Mouse (Mus musculus): Measurements from ENCODE around the gene Ddn. TPM values are rescaled to one million over a fixed set of nuclear protein-coding genes. Genes with fewer than 3 reads are reported as not detected.

Ddn gene
- polyA plus RNA-seq, 1 experiment from 2014 or later, result 0.81 TPM

- under 1% methylated on average over 23 of the region's 23 CpGs for WGBS
- Histone ChIP-seq H3K27me3 (replicated peaks) (peaks cover 97% of the 10 kb centered on the region), H3K27ac (no peak overlapping the region), H3K9ac (no peak overlapping the region), H3K36me3 (replicated peaks) (no peaks in the 10 kb centered on the region), H3K4me1 (peaks cover 36% of the 10 kb centered on the region), H3K4me2 (peak overlapping the region; percentile 21; the same call in 1 of the 2 replicates), H3K4me3 (peak overlapping the region; percentile 17), H3K9me3 (no peaks in the 10 kb centered on the region)
- ATAC-seq (replicated peaks), result no peak
These were observed 18.5 kb downstream of the Ddn start for GRCm38 (mm10) chr15:98790761-98791160.

- WGBS, result 2% methylated on average over 49 of the region's 51 CpGs
- peak within 1 kb of the TSS; percentile 21; the same call in 1 of the 2 replicates for H3K4me2 ChIP-seq
- no peak within 1 kb of the TSS for H3K27ac ChIP-seq
- H3K27me3 ChIP-seq (replicated peaks), result peaks cover 96% of the 10 kb centered on the region
- no peaks in the 10 kb centered on the region for H3K9me3 ChIP-seq
- no peaks in the 10 kb centered on the region for H3K36me3 ChIP-seq (replicated peaks)
- no peak within 1 kb of the TSS for H3K9ac ChIP-seq
- no peak for ATAC-seq (replicated peaks)
- peak within 1 kb of the TSS; percentile 17 for H3K4me3 ChIP-seq
- H3K4me1 ChIP-seq, result peaks cover 36% of the 10 kb centered on the region
These were observed 19.4 kb downstream of the Ddn start, which contains the start of gene Wnt1 for GRCm38 (mm10) chr15:98789661-98790535. TSS of gene Wnt1 (plus strand) at chr15:98789857.

- 10% methylated on average over 24 of the region's 24 CpGs for WGBS
- H3K4me1 ChIP-seq, result peaks cover 36% of the 10 kb centered on the region
- H3K9me3 ChIP-seq, result no peaks in the 10 kb centered on the region
- H3K9ac ChIP-seq, result no peak overlapping the region
- ATAC-seq (replicated peaks), result no peak
- peaks cover 89% of the 10 kb centered on the region for H3K27me3 ChIP-seq (replicated peaks)
- 0 out of 2 replicates have a peak overlapping the region, but pooled peaks have one; percentile 1 for H3K4me2 ChIP-seq
- H3K4me3 ChIP-seq, result no peak overlapping the region
- no peaks in the 10 kb centered on the region for H3K36me3 ChIP-seq (replicated peaks)
- no peak overlapping the region for H3K27ac ChIP-seq
These were observed 20.2 kb downstream of the Ddn start for GRCm38 (mm10) chr15:98788972-98789660.

GRCm38 (mm10) chr15:98787930-98788329 lies 21.4 kb downstream of the Ddn start:
- H3K27ac ChIP-seq, result no peak overlapping the region
- H3K4me1 ChIP-seq, result peaks cover 29% of the 10 kb centered on the region
- H3K4me3 ChIP-seq, result no peak overlapping the region
- ATAC-seq (replicated peaks), result no peak
- H3K27me3 ChIP-seq (replicated peaks), result peaks cover 79% of the 10 kb centered on the region
- H3K9me3 ChIP-seq, result no peaks in the 10 kb centered on the region
- no peak overlapping the region for H3K4me2 ChIP-seq
- no peak overlapping the region for H3K9ac ChIP-seq
- H3K36me3 ChIP-seq (replicated peaks), result no peaks in the 10 kb centered on the region
- WGBS, result 41% methylated on average over 4 of the region's 4 CpGs

GRCm38 (mm10) chr15:98785744-98786143 lies 23.5 kb downstream of the Ddn start:
- Histone ChIP-seq H3K9ac (no peak overlapping the region), H3K27me3 (replicated peaks) (peaks cover 76% of the 10 kb centered on the region), H3K4me3 (no peak overlapping the region), H3K4me1 (peaks cover 11% of the 10 kb centered on the region), H3K4me2 (no peak overlapping the region), H3K27ac (no peak overlapping the region), H3K9me3 (no peaks in the 10 kb centered on the region), H3K36me3 (replicated peaks) (no peaks in the 10 kb centered on the region)
- no peak for ATAC-seq (replicated peaks)
- 46% methylated on average over 7 of the region's 7 CpGs for WGBS

GRCm38 (mm10) chr15:98781166-98781565 lies 28.1 kb downstream of the Ddn start:
- no peak for ATAC-seq (replicated peaks)
- Histone ChIP-seq H3K9me3 (no peaks in the 10 kb centered on the region), H3K27ac (no peak overlapping the region), H3K4me1 (peaks cover 23% of the 10 kb centered on the region), H3K4me3 (no peak overlapping the region), H3K4me2 (no peak overlapping the region), H3K36me3 (replicated peaks) (no peaks in the 10 kb centered on the region), H3K9ac (no peak overlapping the region), H3K27me3 (replicated peaks) (peaks cover 76% of the 10 kb centered on the region)
- 32% methylated on average over 6 of the region's 6 CpGs for WGBS

GRCm38 (mm10) chr15:98780573-98780972 lies 28.7 kb downstream of the Ddn start:
- H3K9me3 ChIP-seq, result no peaks in the 10 kb centered on the region
- H3K27me3 ChIP-seq (replicated peaks), result peaks cover 78% of the 10 kb centered on the region
- ATAC-seq (replicated peaks), result no peak
- H3K9ac ChIP-seq, result no peak overlapping the region
- peaks cover 26% of the 10 kb centered on the region for H3K4me1 ChIP-seq
- 6% methylated on average over 13 of the region's 13 CpGs for WGBS
- no peaks in the 10 kb centered on the region for H3K36me3 ChIP-seq (replicated peaks)
- H3K4me3 ChIP-seq, result no peak overlapping the region
- H3K4me2 ChIP-seq, result no peak overlapping the region
- H3K27ac ChIP-seq, result no peak overlapping the region

- no peak overlapping the region for H3K9ac ChIP-seq
- no peaks in the 10 kb centered on the region for H3K9me3 ChIP-seq
- 6% methylated on average over 8 of the region's 8 CpGs for WGBS
- H3K4me2 ChIP-seq, result no peak overlapping the region
- H3K4me1 ChIP-seq, result peaks cover 26% of the 10 kb centered on the region
- H3K36me3 ChIP-seq (replicated peaks), result no peaks in the 10 kb centered on the region
- no peak for ATAC-seq (replicated peaks)
- peaks cover 78% of the 10 kb centered on the region for H3K27me3 ChIP-seq (replicated peaks)
- no peak overlapping the region for H3K4me3 ChIP-seq
- H3K27ac ChIP-seq, result no peak overlapping the region
These were observed 29.2 kb downstream of the Ddn start for GRCm38 (mm10) chr15:98780075-98780474.

GRCm38 (mm10) chr15:98778806-98779205 lies 30.5 kb downstream of the Ddn start:
- 4% methylated on average over 6 of the region's 11 CpGs for WGBS
- Histone ChIP-seq H3K4me1 (peaks cover 26% of the 10 kb centered on the region), H3K4me3 (no peak overlapping the region), H3K27ac (no peak overlapping the region), H3K9me3 (no peaks in the 10 kb centered on the region), H3K27me3 (replicated peaks) (peaks cover 89% of the 10 kb centered on the region), H3K9ac (no peak overlapping the region), H3K36me3 (replicated peaks) (no peaks in the 10 kb centered on the region), H3K4me2 (no peak overlapping the region)
- no peak for ATAC-seq (replicated peaks)

- Histone ChIP-seq H3K4me2 (peak overlapping the region; percentile 49), H3K36me3 (replicated peaks) (no peaks in the 10 kb centered on the region), H3K4me1 (peaks cover 26% of the 10 kb centered on the region), H3K27ac (no peak overlapping the region), H3K9ac (no peak overlapping the region), H3K27me3 (replicated peaks) (peaks cover 95% of the 10 kb centered on the region), H3K4me3 (peak overlapping the region; percentile 24), H3K9me3 (no peaks in the 10 kb centered on the region)
- no peak for ATAC-seq (replicated peaks)
- 1% methylated on average over 25 of the region's 25 CpGs for WGBS
These were observed 31.0 kb downstream of the Ddn start for GRCm38 (mm10) chr15:98778191-98778770.

- ATAC-seq (replicated peaks), result no peak
- peak within 1 kb of the TSS; percentile 49 for H3K4me2 ChIP-seq
- no peak within 1 kb of the TSS for H3K27ac ChIP-seq
- H3K4me3 ChIP-seq, result peak within 1 kb of the TSS; percentile 24
- under 1% methylated on average over 25 of the region's 33 CpGs for WGBS
- H3K36me3 ChIP-seq (replicated peaks), result no peaks in the 10 kb centered on the region
- H3K27me3 ChIP-seq (replicated peaks), result peaks cover 98% of the 10 kb centered on the region
- H3K9me3 ChIP-seq, result no peaks in the 10 kb centered on the region
- peaks cover 28% of the 10 kb centered on the region for H3K4me1 ChIP-seq
- H3K9ac ChIP-seq, result no peak within 1 kb of the TSS
These were observed 31.5 kb downstream of the Ddn start, which contains the start of gene Wnt10b for GRCm38 (mm10) chr15:98777762-98778161. TSS of gene Wnt10b (minus strand) at chr15:98778150.

- ATAC-seq (replicated peaks), result no peak
- Histone ChIP-seq H3K27me3 (replicated peaks) (peaks cover 99% of the 10 kb centered on the region), H3K9me3 (no peaks in the 10 kb centered on the region), H3K27ac (no peak overlapping the region), H3K4me2 (no peak overlapping the region; the same call in 1 of the 2 replicates), H3K36me3 (replicated peaks) (no peaks in the 10 kb centered on the region), H3K9ac (no peak overlapping the region), H3K4me3 (0 out of 2 replicates have a peak overlapping the region, but pooled peaks have one; percentile 24), H3K4me1 (peaks cover 35% of the 10 kb centered on the region)
- 2% methylated on average over 19 of the region's 19 CpGs for WGBS
These were observed 32.2 kb downstream of the Ddn start for GRCm38 (mm10) chr15:98777005-98777616.

All from midbrain, embryonic 15.5 days (tissue).